Mouse (Mus musculus) heart, postnatal 0 days (tissue): ENCODE measurements around the gene Cux1.

Experiments
- CTCF ChIP-seq: IDR thresholded peaks from 2 replicates; pipeline ENCODE4 v1.5.1; 2016; ENCODE audit warnings: antibody characterized with exemption, control low read depth, low read depth
- EP300 ChIP-seq: IDR thresholded peaks from 2 replicates; pipeline ENCODE4 v1.6.1; 2016; ENCODE audit warnings: antibody characterized with exemption, low read depth

GRCm38 (mm10) chr5:136327736-136328135 lies 239.6 kb downstream of the Cux1 start:
- TF ChIP-seq CTCF (no peak), EP300 (no peak)
